Comparison of ENCODE assay signal across 19 mouse cellular contexts in genomic region chr2:144487476-144487875, GRCm38 (mm10). TPM values are rescaled to one million over a fixed set of nuclear protein-coding genes. Genes with fewer than 3 reads are reported as not detected.
DNase-seq lines count a peak whose midpoint lies in the region; ATAC-seq and TF ChIP-seq lines count a peak whose summit lies in the region.
"Had no signal": no experiment of that assay in that cellular context is flagged by ENCODE, and none has a peak within 500 bp of the region (broad histone marks: within the 10 kb centered on the region; RNA-seq: fewer than 3 reads in every experiment).

No protein-coding gene starts in this region.

- no peak for TF ChIP-seq EP300 in stomach, postnatal 0 days (optimal IDR thresholded peaks at IDR 0.05)

- no peak for DNase-seq in stomach, postnatal 0 days (ENCODE audit: low spot score)
- DNase-seq in limb, embryonic 14.5 days (ENCODE audit: low spot score) = peak; percentile 83
- DNase-seq in cerebellum, postnatal 14 days = no peak
- no peak for DNase-seq in right cerebral cortex, postnatal 4 days
- DNase-seq in layer of hippocampus, postnatal 10 days (ENCODE audit: low spot score in 2 of 2) = no peak
- DNase-seq: cerebellum, adult 9-10 months; heart, postnatal 4 days; kidney, postnatal 25 days; right cerebral cortex, postnatal 14 days; thymus, postnatal 25 days had no signal

- TF ChIP-seq POLR2A in limb, embryonic 14.5 days (IDR thresholded peaks at IDR 0.05; ENCODE audit: borderline replicate concordance, extremely low read depth, insufficient read depth, insufficient read length) = no peak

- WGBS in forebrain, embryonic 16.5 days = 74% methylated on average over 6 of the region's 6 CpGs
- 67% methylated on average over 6 of the region's 6 CpGs for WGBS in forebrain, embryonic 15.5 days
- 51% methylated on average over 6 of the region's 6 CpGs for WGBS in stomach, embryonic 15.5 days
- 35% methylated on average over 6 of the region's 6 CpGs for WGBS in stomach, postnatal 0 days
- WGBS in limb, embryonic 14.5 days = 23% methylated on average over 6 of the region's 6 CpGs

- no peak for TF ChIP-seq CTCF in stomach, postnatal 0 days (IDR thresholded peaks at IDR 0.05; ENCODE audit: low read depth)

- H3K36me3 ChIP-seq in forebrain, embryonic 16.5 days (ENCODE audit: control insufficient read depth, insufficient read depth) = no peaks in the 10 kb centered on the region
- no peaks in the 10 kb centered on the region for H3K36me3 ChIP-seq in forebrain, embryonic 15.5 days
- no peaks in the 10 kb centered on the region for H3K36me3 ChIP-seq in stomach, embryonic 15.5 days
- no peaks in the 10 kb centered on the region for H3K36me3 ChIP-seq in stomach, postnatal 0 days (ENCODE audit: control insufficient read depth, insufficient read depth, low read length)
- H3K36me3 ChIP-seq in limb, embryonic 14.5 days (ENCODE audit: control insufficient read depth, insufficient read depth, low read length) = no peaks in the 10 kb centered on the region
- H3K36me3 ChIP-seq: forebrain, embryonic 10.5 days; G1E had no signal

- peaks cover 4% of the 10 kb centered on the region; the same call in 1 of the 2 replicates for H3K4me1 ChIP-seq in forebrain, embryonic 16.5 days (replicated peaks; ENCODE audit: control insufficient read depth, insufficient read depth, low read length)
- H3K4me1 ChIP-seq in forebrain, embryonic 15.5 days = 0 out of 2 replicates have a peak, but pooled peaks cover 3% of the 10 kb centered on the region
- peaks cover 4% of the 10 kb centered on the region; the same call in 1 of the 2 replicates for H3K4me1 ChIP-seq in stomach, embryonic 15.5 days
- no peaks in the 10 kb centered on the region for H3K4me1 ChIP-seq in stomach, postnatal 0 days (replicated peaks; ENCODE audit: control insufficient read depth, insufficient read depth)
- peaks cover 13% of the 10 kb centered on the region for H3K4me1 ChIP-seq in limb, embryonic 14.5 days (ENCODE audit: control insufficient read depth, insufficient read depth, low read length)
- H3K4me1 ChIP-seq: forebrain, embryonic 10.5 days; megakaryocyte, embryonic 14.5 days had no signal

- H3K9ac ChIP-seq in forebrain, embryonic 16.5 days (replicated peaks; ENCODE audit: low read depth, low read length) = no peak overlapping the region
- H3K9ac ChIP-seq in forebrain, embryonic 15.5 days (replicated peaks) = no peak overlapping the region
- no peak overlapping the region for H3K9ac ChIP-seq in stomach, embryonic 15.5 days
- no peak overlapping the region for H3K9ac ChIP-seq in stomach, postnatal 0 days (ENCODE audit: low read length)
- H3K9ac ChIP-seq in limb, embryonic 14.5 days (ENCODE audit: low read depth, low read length, severe bottlenecking) = no peak overlapping the region

- H3K9me3 ChIP-seq in forebrain, embryonic 16.5 days (ENCODE audit: control insufficient read depth, low read length) = no peaks in the 10 kb centered on the region
- no peaks in the 10 kb centered on the region for H3K9me3 ChIP-seq in forebrain, embryonic 15.5 days
- H3K9me3 ChIP-seq in stomach, embryonic 15.5 days = no peaks in the 10 kb centered on the region
- H3K9me3 ChIP-seq in stomach, postnatal 0 days (ENCODE audit: control insufficient read depth, low read length) = no peaks in the 10 kb centered on the region
- H3K9me3 ChIP-seq in limb, embryonic 14.5 days (ENCODE audit: control insufficient read depth, low read length) = no peaks in the 10 kb centered on the region
- H3K9me3 ChIP-seq: forebrain, embryonic 10.5 days; G1E had no signal

- H3K4me3 ChIP-seq in forebrain, embryonic 16.5 days (replicated peaks; ENCODE audit: low read length) = no peak overlapping the region
- no peak overlapping the region for H3K4me3 ChIP-seq in forebrain, embryonic 15.5 days
- H3K4me3 ChIP-seq in stomach, embryonic 15.5 days (replicated peaks) = no peak overlapping the region
- H3K4me3 ChIP-seq in stomach, postnatal 0 days (ENCODE audit: low read depth, low read length) = no peak overlapping the region
- H3K4me3 ChIP-seq in limb, embryonic 14.5 days (replicated peaks; ENCODE audit: low read length) = no peak overlapping the region
- H3K4me3 ChIP-seq: forebrain, embryonic 10.5 days; megakaryocyte, embryonic 14.5 days had no signal

- H3K27me3 ChIP-seq in forebrain, embryonic 16.5 days (replicated peaks; ENCODE audit: control insufficient read depth, insufficient read depth, low read length) = no peaks in the 10 kb centered on the region
- no peaks in the 10 kb centered on the region for H3K27me3 ChIP-seq in forebrain, embryonic 15.5 days
- no peaks in the 10 kb centered on the region for H3K27me3 ChIP-seq in stomach, embryonic 15.5 days (replicated peaks)
- H3K27me3 ChIP-seq in stomach, postnatal 0 days (ENCODE audit: control insufficient read depth, insufficient read depth, low read length) = no peaks in the 10 kb centered on the region
- H3K27me3 ChIP-seq in limb, embryonic 14.5 days (ENCODE audit: control insufficient read depth, insufficient read depth, low read length) = no peaks in the 10 kb centered on the region

- H3K4me2 ChIP-seq in forebrain, embryonic 16.5 days (ENCODE audit: low read length) = no peak overlapping the region
- H3K4me2 ChIP-seq in forebrain, embryonic 15.5 days (replicated peaks) = no peak overlapping the region
- no peak overlapping the region for H3K4me2 ChIP-seq in stomach, embryonic 15.5 days
- H3K4me2 ChIP-seq in stomach, postnatal 0 days (replicated peaks; ENCODE audit: low read depth) = no peak overlapping the region
- H3K4me2 ChIP-seq in limb, embryonic 14.5 days (replicated peaks; ENCODE audit: low read depth, low read length, severe bottlenecking) = no peak overlapping the region
- H3K4me2 ChIP-seq: heart, embryonic 11.5 days; liver, embryonic 11.5 days had no signal

- no peak overlapping the region for H3K27ac ChIP-seq in forebrain, embryonic 16.5 days (ENCODE audit: low read length)
- H3K27ac ChIP-seq in forebrain, embryonic 15.5 days (replicated peaks) = no peak overlapping the region
- H3K27ac ChIP-seq in stomach, embryonic 15.5 days = 0 out of 2 replicates have a peak overlapping the region, but pooled peaks have one; percentile 7
- no peak overlapping the region for H3K27ac ChIP-seq in stomach, postnatal 0 days (replicated peaks)
- H3K27ac ChIP-seq in limb, embryonic 14.5 days (replicated peaks; ENCODE audit: low read depth, low read length) = no peak overlapping the region; the same call in 1 of the 2 replicates
- H3K27ac ChIP-seq: forebrain, embryonic 10.5 days had no signal

- ATAC-seq in forebrain, embryonic 16.5 days = peak; percentile 28; the same call in 1 of the 2 replicates
- ATAC-seq in forebrain, embryonic 15.5 days (replicated peaks) = no peak
- ATAC-seq in stomach, embryonic 15.5 days (ENCODE audit: insufficient read depth, low FRiP score, low read depth) = no peak
- no peak for ATAC-seq in stomach, postnatal 0 days (ENCODE audit: low FRiP score, low TSS enrichment)
- peak; percentile 87 for ATAC-seq in limb, embryonic 14.5 days (ENCODE audit: low FRiP score, low read depth)
- ATAC-seq: inflammation-experienced regulatory T-cells, adult 6 months had no signal

RNA-seq across cellular contexts. Expression of gene Dzank1, which starts 39.7 kb away (rescaled TPM):
- 7.0 and 8.4 TPM in 2 replicates for polyA plus RNA-seq in forebrain, embryonic 16.5 days (2015; fragmentation: Nextera tagmentation; extraction: Ambion mirVana)
- 4.5 and 5.2 TPM in 2 replicates for polyA plus RNA-seq in forebrain, embryonic 15.5 days (2015; fragmentation: Nextera tagmentation; extraction: Ambion mirVana)
- polyA plus RNA-seq in stomach, embryonic 15.5 days (2015; fragmentation: Nextera tagmentation; extraction: Ambion mirVana) = 1.2 and 2.4 TPM in 2 replicates
- 0.39 and 0.51 TPM in 2 replicates for polyA plus RNA-seq in stomach, postnatal 0 days (2015; fragmentation: Nextera tagmentation; extraction: Ambion mirVana)
- 1.5 and 1.6 TPM in 2 replicates for polyA plus RNA-seq in limb, embryonic 14.5 days (2012; rRNA removed)
- polyA plus RNA-seq in limb, embryonic 14.5 days (2014; fragmentation: Nextera tagmentation; extraction: Ambion mirVana) = 1.7 and 2.8 TPM in 2 replicates
- total RNA-seq in layer of hippocampus, postnatal 10 days (2021) = 100 to 1,000 TPM in 1 of 2 experiments, 10 to 100 TPM in 1; 84.7 to 116 TPM

RNA-seq across cellular contexts. Expression of gene Polr3f, which starts 40.0 kb away (rescaled TPM):
- 31.7 and 34.0 TPM in 2 replicates for polyA plus RNA-seq in forebrain, embryonic 16.5 days (2015; fragmentation: Nextera tagmentation; extraction: Ambion mirVana)
- 30.5 and 31.7 TPM in 2 replicates for polyA plus RNA-seq in forebrain, embryonic 15.5 days (2015; fragmentation: Nextera tagmentation; extraction: Ambion mirVana)
- 21.9 and 22.6 TPM in 2 replicates for polyA plus RNA-seq in stomach, embryonic 15.5 days (2015; fragmentation: Nextera tagmentation; extraction: Ambion mirVana)
- polyA plus RNA-seq in stomach, postnatal 0 days (2015; fragmentation: Nextera tagmentation; extraction: Ambion mirVana) = 8.2 and 9.0 TPM in 2 replicates
- 19.4 and 20.5 TPM in 2 replicates for polyA plus RNA-seq in limb, embryonic 14.5 days (2012; rRNA removed)
- polyA plus RNA-seq in limb, embryonic 14.5 days (2014; fragmentation: Nextera tagmentation; extraction: Ambion mirVana) = 24.9 and 26.6 TPM in 2 replicates
- total RNA-seq in layer of hippocampus, postnatal 10 days (2021) = 10 to 100 TPM; 27.3 to 32.6 TPM

Comparison
In these comparisons a context has a peak if more than half of its experiments do, and no peak if none do; other contexts are left out.
1. ATAC-seq: peak in forebrain, embryonic 16.5 days (single experiment) and limb, embryonic 14.5 days (single experiment); none in forebrain, embryonic 15.5 days (single experiment), stomach, embryonic 15.5 days (single experiment) and stomach, postnatal 0 days (single experiment).